Mouse (Mus musculus) C2C12 (cell line): Measurements from ENCODE around the gene Kdm4b. TPM values are rescaled to one million over a fixed set of nuclear protein-coding genes. Genes with fewer than 3 reads are reported as not detected.

Experiments
- H3K27me3 ChIP-seq: one replicate; pipeline ENCODE4 v1.6.1; 2011; ENCODE audit not compliant: control insufficient read depth, insufficient read depth, insufficient read length
- H3K36me3 ChIP-seq: one replicate; pipeline ENCODE4 v1.6.1; 2011; ENCODE audit not compliant: control insufficient read depth, insufficient read depth
- H3K4me3 ChIP-seq: one replicate; pipeline ENCODE4 v1.5.1; 2011; ENCODE audit warnings: mild to moderate bottlenecking, control low read depth; ENCODE audit not compliant: poor library complexity, insufficient read depth, severe bottlenecking
- H3K79me2 ChIP-seq: one replicate; pipeline ENCODE4 v1.6.1; 2011; ENCODE audit not compliant: control insufficient read depth, insufficient read depth
- H3K79me3 ChIP-seq: one replicate; pipeline ENCODE4 v1.6.1; 2011; ENCODE audit warnings: low read depth, control low read depth
- H3ac ChIP-seq: one replicate; pipeline ENCODE3; 2011; ENCODE audit warnings: low read depth; ENCODE audit not compliant: control insufficient read depth, insufficient read length
- CEBPB ChIP-seq: IDR thresholded peaks from one replicate; pipeline ENCODE4 v1.6.1; 2011; ENCODE audit warnings: low read depth, mild to moderate bottlenecking, control low read depth, moderate library complexity
- CTCF ChIP-seq: IDR thresholded peaks from one replicate; pipeline ENCODE4 v1.5.1; 2011; ENCODE audit not compliant: control insufficient read depth, insufficient read depth, insufficient read length
- FOSL1 ChIP-seq: IDR thresholded peaks from one replicate; pipeline ENCODE4 v1.8.0; 2011; ENCODE audit warnings: mild to moderate bottlenecking, low read length; ENCODE audit not compliant: poor library complexity, insufficient read depth, severe bottlenecking
- MAX ChIP-seq: IDR thresholded peaks from one replicate; pipeline ENCODE4 v1.6.1; 2011; ENCODE audit warnings: mild to moderate bottlenecking, control low read depth
- MYOD1 ChIP-seq: IDR thresholded peaks from one replicate; pipeline ENCODE4 v1.6.1; 2011; ENCODE audit warnings: low read depth; ENCODE audit not compliant: control insufficient read depth, insufficient read length
- MYOG ChIP-seq: IDR thresholded peaks from one replicate; pipeline ENCODE4 v1.6.1; 2011; ENCODE audit not compliant: control insufficient read depth, insufficient read length; ENCODE audit errors: extremely low read depth
- USF1 ChIP-seq: IDR thresholded peaks from one replicate; pipeline ENCODE4 v1.6.1; 2011; ENCODE audit warnings: low read depth, mild to moderate bottlenecking, control low read depth, moderate library complexity
- polyA plus RNA-seq: library from polyadenylated mRNA; unstranded; fragments of >200 nt; fragmentation: generic; extraction: Trizol; gene quantifications from one replicate; pipeline ENCODE4 v1.2.1, GENCODE M21; 2012; ENCODE audit warnings: missing spikeins

The Kdm4b gene
- polyA plus RNA-seq, 1 experiment = 10.1 TPM

DNA sequence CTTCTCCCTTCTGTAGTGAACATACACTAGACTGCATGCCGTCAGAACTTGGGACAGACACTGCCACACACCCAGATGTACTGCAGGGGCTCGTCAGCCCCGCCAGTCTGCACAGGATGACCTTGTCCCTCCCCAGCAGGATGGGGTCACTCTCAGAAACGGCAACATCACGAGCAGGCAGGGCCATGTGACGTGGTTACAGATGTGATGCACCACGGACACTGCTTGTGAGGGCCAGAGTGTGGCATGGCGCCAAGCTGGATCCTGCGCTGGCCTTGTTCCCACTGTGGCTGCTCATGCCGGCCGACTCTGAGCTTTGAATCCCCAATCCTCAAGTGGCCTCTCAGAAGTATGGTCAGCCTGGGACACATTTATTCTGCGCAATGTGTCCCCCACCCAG is 92.4 kb downstream of the Kdm4b start:
- Histone ChIP-seq H3ac (no peak overlapping the region), H3K36me3 (peaks cover 65% of the 10 kb centered on the region), H3K79me3 (no peaks in the 10 kb centered on the region), H3K27me3 (no peaks in the 10 kb centered on the region), H3K4me3 (no peak overlapping the region), H3K79me2 (no peaks in the 10 kb centered on the region)
- TF ChIP-seq MYOD1 (no peak), MYOG (no peak), MAX (no peak), USF1 (no peak), FOSL1 (no peak), CTCF (no peak), CEBPB (no peak)

DNA sequence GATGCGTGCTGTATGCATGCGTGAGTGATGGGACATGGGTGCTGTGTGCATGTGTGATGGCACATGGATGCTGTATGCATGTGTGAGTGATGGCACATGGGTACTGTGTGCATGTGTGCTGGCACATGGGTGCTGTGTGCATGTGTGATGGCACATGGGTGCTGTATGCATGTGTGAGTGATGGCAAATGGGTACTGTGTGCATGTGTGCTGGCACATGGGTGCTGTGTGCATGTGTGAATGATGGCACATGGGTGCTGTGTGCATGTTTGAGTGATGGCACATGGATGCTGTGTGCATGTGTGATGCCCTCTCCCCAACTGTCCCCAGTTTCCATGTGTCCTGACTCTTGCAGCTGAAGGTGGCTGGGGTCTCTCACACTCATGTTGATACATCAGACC is 94.2 kb downstream of the Kdm4b start:
- H3K36me3 ChIP-seq = peaks cover 76% of the 10 kb centered on the region
- H3K27me3 ChIP-seq = no peaks in the 10 kb centered on the region
- H3K79me3 ChIP-seq = no peaks in the 10 kb centered on the region
- no peak overlapping the region for H3ac ChIP-seq
- TF ChIP-seq MAX = no peak
- TF ChIP-seq CTCF = no peak
- no peak for TF ChIP-seq FOSL1
- no peak overlapping the region for H3K4me3 ChIP-seq
- H3K79me2 ChIP-seq = no peaks in the 10 kb centered on the region

DNA sequence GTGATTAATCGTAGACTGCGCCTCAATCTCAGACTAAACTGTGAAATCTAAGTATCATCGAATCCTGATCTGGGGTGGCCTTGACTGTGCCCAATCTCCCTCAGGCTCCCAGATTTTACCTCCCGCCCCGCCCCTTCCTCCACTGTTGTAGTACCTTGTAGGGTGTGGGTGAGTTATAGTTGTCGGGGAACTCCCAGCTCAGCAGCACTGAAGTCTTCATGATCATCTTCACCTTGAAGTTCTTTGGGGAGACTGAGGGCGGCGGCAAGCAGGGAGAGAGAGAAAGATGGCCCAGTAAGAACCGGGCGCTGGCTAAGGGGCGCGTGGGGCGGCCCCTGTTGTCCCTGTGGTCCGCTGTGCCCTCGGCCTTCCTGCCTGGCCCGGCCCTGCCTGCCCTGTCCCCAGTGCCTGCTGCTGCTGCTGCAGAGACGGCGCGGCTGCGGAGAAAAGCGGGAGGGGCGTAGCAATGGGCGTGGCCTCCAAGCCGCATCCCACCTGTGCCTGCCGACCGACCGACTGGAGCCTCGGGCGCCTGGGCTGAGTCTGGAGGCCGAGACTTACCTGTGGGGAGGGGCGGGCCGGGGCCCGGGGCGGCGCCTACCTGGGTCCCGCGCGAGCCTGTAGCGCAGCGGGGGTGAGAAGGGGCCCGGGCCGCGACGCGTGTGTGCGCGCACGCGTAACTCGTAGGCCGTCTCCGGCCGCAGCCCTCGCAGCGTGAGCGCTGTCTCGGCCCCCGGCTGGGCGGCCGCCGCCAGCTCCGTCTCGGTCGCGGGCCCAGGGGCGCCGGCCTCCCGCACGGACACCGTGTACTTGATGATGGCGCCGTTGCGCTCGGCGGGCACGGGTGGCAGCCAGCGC is 99.1 kb downstream of the Kdm4b start:
- no peaks in the 10 kb centered on the region for H3K79me3 ChIP-seq
- H3ac ChIP-seq = no peak overlapping the region
- no peak overlapping the region for H3K4me3 ChIP-seq
- no peaks in the 10 kb centered on the region for H3K27me3 ChIP-seq
- no peaks in the 10 kb centered on the region for H3K79me2 ChIP-seq
- H3K36me3 ChIP-seq = peaks cover 47% of the 10 kb centered on the region
- TF ChIP-seq CTCF (no peak), CEBPB (no peak)

DNA sequence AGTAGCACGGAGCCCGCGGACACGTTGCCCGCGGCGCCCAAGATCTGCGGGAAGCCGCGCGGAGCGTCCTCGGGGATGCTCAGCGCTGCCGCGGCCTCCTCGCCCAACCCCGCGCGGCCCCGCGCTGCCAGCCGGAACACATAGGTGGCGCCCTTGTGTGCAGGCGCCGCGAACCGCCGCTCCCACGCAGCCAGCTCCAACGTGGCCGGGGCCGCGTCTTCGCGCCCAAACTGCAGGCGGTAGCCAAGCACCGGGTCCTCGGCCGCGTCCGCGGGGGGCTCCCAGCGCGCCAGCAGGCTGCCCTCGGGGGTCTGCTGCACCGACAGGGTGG is 99.7 kb downstream of the Kdm4b start:
- Histone ChIP-seq H3K79me3 (no peaks in the 10 kb centered on the region), H3ac (no peak overlapping the region), H3K27me3 (no peaks in the 10 kb centered on the region), H3K4me3 (no peak overlapping the region), H3K36me3 (peaks cover 41% of the 10 kb centered on the region), H3K79me2 (no peaks in the 10 kb centered on the region)
- TF ChIP-seq MYOD1 (no peak), MAX (no peak), CEBPB (no peak), USF1 (no peak), CTCF (no peak), FOSL1 (no peak), MYOG (no peak)

DNA sequence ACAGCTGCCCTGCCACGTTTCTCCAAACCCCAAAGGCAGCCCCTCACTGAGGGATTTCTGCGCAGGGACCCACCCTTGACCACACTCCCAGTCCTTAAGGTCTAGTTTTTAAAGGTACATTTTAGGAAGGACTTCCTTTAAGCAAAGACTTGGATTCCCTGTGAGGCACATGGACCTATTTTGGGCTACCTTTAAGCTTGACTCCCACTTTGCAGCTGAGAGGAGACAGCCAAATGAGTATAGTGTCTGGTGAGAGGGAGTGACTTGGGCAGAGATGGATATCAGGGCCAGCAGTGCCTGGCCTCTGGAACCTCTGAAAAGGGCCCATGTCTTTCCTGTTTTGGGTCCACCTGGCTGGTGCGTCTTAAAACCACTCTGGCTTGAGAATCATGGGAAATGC is 100.1 kb downstream of the Kdm4b start:
- TF ChIP-seq CEBPB = no peak
- TF ChIP-seq CTCF = no peak
- TF ChIP-seq MYOD1 = no peak
- no peak for TF ChIP-seq FOSL1
- no peak for TF ChIP-seq MAX
- TF ChIP-seq MYOG = no peak
- TF ChIP-seq USF1 = no peak
- no peaks in the 10 kb centered on the region for H3K79me2 ChIP-seq
- H3K36me3 ChIP-seq = peaks cover 37% of the 10 kb centered on the region
- no peak overlapping the region for H3ac ChIP-seq
- H3K4me3 ChIP-seq = no peak overlapping the region
- no peaks in the 10 kb centered on the region for H3K79me3 ChIP-seq
- H3K27me3 ChIP-seq = no peaks in the 10 kb centered on the region

DNA sequence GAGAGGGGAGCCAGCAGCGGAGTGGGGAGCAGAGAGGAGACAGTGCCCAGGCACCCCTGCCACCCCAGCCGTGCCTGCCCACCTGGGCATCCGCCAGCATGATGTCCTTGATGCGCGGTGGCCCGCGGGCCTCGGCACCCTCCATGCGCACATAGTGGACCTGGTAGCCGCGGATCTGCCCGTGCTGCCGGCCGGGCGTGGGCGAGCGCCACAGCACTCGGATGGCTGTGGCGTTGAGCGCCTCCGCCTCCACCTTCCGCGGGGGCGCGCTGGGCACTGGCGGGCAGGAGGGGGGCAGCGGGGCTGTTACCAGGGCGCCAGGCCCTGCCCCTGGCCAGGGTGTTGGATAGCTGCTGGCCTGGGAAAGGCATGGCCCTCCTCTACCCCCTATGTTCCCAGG is 102.0 kb downstream of the Kdm4b start:
- Histone ChIP-seq H3K79me3 (no peaks in the 10 kb centered on the region), H3K4me3 (no peak overlapping the region), H3K79me2 (no peaks in the 10 kb centered on the region), H3K36me3 (peaks cover 22% of the 10 kb centered on the region), H3K27me3 (no peaks in the 10 kb centered on the region), H3ac (no peak overlapping the region)
- TF ChIP-seq CTCF (no peak), CEBPB (no peak), MYOG (no peak), MAX (no peak), MYOD1 (no peak), USF1 (no peak), FOSL1 (no peak)
